Mouse (Mus musculus) heart, embryonic 10.5 days (tissue): Measurements from ENCODE around the gene S100a10. TPM values are rescaled to one million over a fixed set of nuclear protein-coding genes. Genes with fewer than 3 reads are reported as not detected.

ENCODE experiments used
- DNase-seq: peaks from one replicate; pipeline ENCODE4 v3.0.0-alpha.2; 2017; ENCODE audit warnings: low spot score
- H3K27ac ChIP-seq: fragments of 300-500 bp; sonication (generic); 2 replicates; pipeline ENCODE4 v1.5.1; 2016; ENCODE audit warnings: mild to moderate bottlenecking
- H3K27me3 ChIP-seq: fragments of 300-500 bp; sonication (generic); 2 replicates; pipeline ENCODE4 v1.6.1; 2016; ENCODE audit warnings: mild to moderate bottlenecking; ENCODE audit not compliant: poor library complexity, insufficient read depth, severe bottlenecking
- H3K36me3 ChIP-seq: fragments of 300-500 bp; sonication (generic); 2 replicates; pipeline ENCODE4 v1.6.1; 2016; ENCODE audit warnings: mild to moderate bottlenecking, moderate library complexity
- H3K4me1 ChIP-seq: fragments of 300-500 bp; sonication (generic); 2 replicates; pipeline ENCODE4 v1.6.1; 2016; ENCODE audit warnings: mild to moderate bottlenecking
- H3K4me3 ChIP-seq: fragments of 300-500 bp; sonication (generic); 2 replicates; pipeline ENCODE4 v1.5.1; 2016; ENCODE audit warnings: mild to moderate bottlenecking, moderate library complexity
- H3K9me3 ChIP-seq: fragments of 300-500 bp; sonication (generic); 2 replicates; pipeline ENCODE4 v1.6.1; 2016; ENCODE audit warnings: mild to moderate bottlenecking, moderate library complexity
- WGBS: fragments of 180-500 bp; shearing (Covaris S2); methylation state at CpG from one replicate; pipeline ENCODE4 v1.1.7; 2016; 5-methylcytosine and 5-hydroxymethylcytosine counted together
- polyA plus RNA-seq: library from polyadenylated mRNA; unstranded; fragments of >200 nt; fragmentation: Nextera tagmentation; extraction: Ambion mirVana; gene quantifications from 2 replicates; pipeline ENCODE4 v1.2.1, GENCODE M21; 2016

Gene S100a10
- polyA plus RNA-seq, 1 experiment from 2014 or later: 203 TPM

GRCm38 (mm10) chr3:93551950-93552901, 2.7 kb upstream of the S100a10 start:
- Histone ChIP-seq H3K4me3 (no peak overlapping the region), H3K4me1 (peaks cover 18% of the 10 kb centered on the region; the same call in 1 of the 2 replicates), H3K27me3 (no peaks in the 10 kb centered on the region), H3K9me3 (no peaks in the 10 kb centered on the region), H3K27ac (no peak overlapping the region), H3K36me3 (no peaks in the 10 kb centered on the region)
- DNase-seq: no peak
- 84% methylated on average over 5 of the region's 5 CpGs for WGBS

GRCm38 (mm10) chr3:93553311-93553710, 1.6 kb upstream of the S100a10 start:
- DNase-seq: no peak
- H3K9me3 ChIP-seq: no peaks in the 10 kb centered on the region
- H3K27me3 ChIP-seq: no peaks in the 10 kb centered on the region
- no peaks in the 10 kb centered on the region for H3K36me3 ChIP-seq
- H3K4me1 ChIP-seq: peaks cover 18% of the 10 kb centered on the region; the same call in 1 of the 2 replicates
- no peak overlapping the region for H3K4me3 ChIP-seq
- 91% methylated on average over 2 of the region's 2 CpGs for WGBS
- no peak overlapping the region for H3K27ac ChIP-seq

DNA sequence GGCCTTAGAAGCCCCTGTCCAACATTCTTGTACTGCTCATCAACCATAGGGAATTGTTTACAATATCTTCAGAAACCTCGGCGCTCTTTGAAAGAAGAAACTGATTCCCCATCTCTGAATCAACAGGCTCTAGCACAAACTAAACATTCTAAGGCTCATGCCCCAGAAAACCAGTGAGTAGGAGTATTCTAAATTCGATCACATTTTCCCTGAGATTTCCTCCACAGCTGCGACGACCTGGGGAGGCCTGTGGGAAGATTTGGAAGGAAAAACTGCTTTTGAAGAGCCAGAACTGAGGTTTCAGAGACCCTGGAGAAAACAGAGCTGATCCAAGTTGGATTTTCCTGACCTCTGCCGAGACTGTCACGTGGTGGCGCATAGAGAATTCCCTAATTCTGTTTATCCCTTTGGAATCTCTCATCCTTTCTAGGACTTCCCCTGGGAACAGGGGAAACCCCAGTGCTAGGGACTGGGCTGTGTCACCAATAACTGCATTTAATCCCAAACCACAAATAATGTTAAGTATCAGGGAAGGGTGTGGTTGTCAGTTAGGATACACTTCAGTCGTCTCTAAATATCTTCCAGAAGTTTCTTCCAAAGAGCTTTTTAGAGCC, 1.0 kb upstream of the S100a10 start:
- Histone ChIP-seq H3K27me3 (no peaks in the 10 kb centered on the region), H3K27ac (peak overlapping the region; percentile 89; the same call in 1 of the 2 replicates), H3K4me1 (peaks cover 18% of the 10 kb centered on the region; the same call in 1 of the 2 replicates), H3K4me3 (no peak overlapping the region), H3K9me3 (no peaks in the 10 kb centered on the region), H3K36me3 (no peaks in the 10 kb centered on the region)
- WGBS: 60% methylated on average over 9 of the region's 9 CpGs
- no peak for DNase-seq

DNA sequence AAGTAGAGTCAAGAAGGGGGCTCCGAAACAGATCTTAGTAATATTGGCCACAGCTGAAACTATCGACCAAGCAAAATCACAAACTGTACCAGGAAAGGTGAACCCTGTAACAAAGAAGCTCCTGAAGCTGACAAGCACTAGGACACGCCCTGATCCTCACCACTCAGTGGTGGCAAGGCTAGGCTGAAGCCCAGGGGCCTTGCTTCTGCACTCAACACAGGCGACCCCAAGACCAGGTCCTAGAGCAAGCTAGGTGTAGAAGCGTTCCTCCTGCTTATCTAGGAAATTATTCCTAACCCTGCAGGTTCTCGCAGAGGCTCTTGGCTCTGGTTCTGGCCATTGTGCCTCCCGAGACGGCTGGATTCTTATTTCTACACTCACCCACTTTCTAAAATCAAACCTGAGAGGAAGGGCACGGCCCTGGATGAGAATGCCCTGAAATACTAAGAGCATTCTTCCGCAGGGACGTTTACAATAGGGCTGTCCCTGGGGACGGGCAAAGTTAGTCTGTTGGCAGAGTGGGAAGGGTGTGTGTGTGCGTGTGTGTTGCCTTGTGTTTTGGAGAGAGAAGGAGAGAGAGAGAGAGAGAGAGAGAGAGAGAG, 400 bp upstream of the S100a10 start:
- no peaks in the 10 kb centered on the region for H3K9me3 ChIP-seq
- 17% methylated on average over 12 of the region's 13 CpGs for WGBS
- H3K27ac ChIP-seq: peak overlapping the region; percentile 89
- H3K36me3 ChIP-seq: no peaks in the 10 kb centered on the region
- no peaks in the 10 kb centered on the region for H3K27me3 ChIP-seq
- H3K4me1 ChIP-seq: peaks cover 18% of the 10 kb centered on the region; the same call in 1 of the 2 replicates
- DNase-seq: no peak
- H3K4me3 ChIP-seq: peak overlapping the region; percentile 72

GRCm38 (mm10) chr3:93555878-93556254, 986 bp downstream of the S100a10 start:
- no peaks in the 10 kb centered on the region for H3K27me3 ChIP-seq

DNA sequence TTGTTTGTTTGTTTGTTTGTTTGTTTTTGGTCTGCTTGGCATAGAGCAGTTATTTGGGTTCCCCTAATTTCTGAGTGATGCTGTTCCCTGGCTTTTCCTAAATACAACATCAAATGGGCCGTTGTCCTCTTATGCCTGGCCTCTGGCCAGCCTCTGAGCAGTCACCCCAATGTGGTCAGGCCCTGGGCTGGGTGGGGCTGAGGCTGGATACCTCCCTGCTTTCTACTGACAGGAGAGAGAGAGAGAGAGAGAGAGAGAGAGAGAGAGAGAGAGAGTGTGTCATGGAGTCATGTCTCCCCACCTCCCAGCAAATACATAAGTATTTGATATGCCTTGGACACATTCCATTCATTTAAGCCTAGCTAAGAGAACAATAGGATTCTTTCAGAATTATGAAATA, 1.7 kb downstream of the S100a10 start:
- DNase-seq: no peak
- Histone ChIP-seq H3K27ac (no peak overlapping the region), H3K27me3 (no peaks in the 10 kb centered on the region), H3K4me3 (peak overlapping the region; percentile 72; the same call in 1 of the 2 replicates), H3K9me3 (no peaks in the 10 kb centered on the region), H3K4me1 (peaks cover 18% of the 10 kb centered on the region; the same call in 1 of the 2 replicates), H3K36me3 (peaks cover 4% of the 10 kb centered on the region; the same call in 1 of the 2 replicates)
- WGBS: 53% methylated on average over 1 of the region's 1 CpGs

More at GRCm38 (mm10) chr3:93555878-93556254, 986 bp downstream of the S100a10 start:
- peak; percentile 84 for DNase-seq
- peak overlapping the region; percentile 89 for H3K27ac ChIP-seq
- 6% methylated on average over 2 of the region's 2 CpGs for WGBS
- H3K36me3 ChIP-seq: no peaks in the 10 kb centered on the region
- peak overlapping the region; percentile 72 for H3K4me3 ChIP-seq
- H3K4me1 ChIP-seq: peaks cover 18% of the 10 kb centered on the region; the same call in 1 of the 2 replicates
- H3K9me3 ChIP-seq: no peaks in the 10 kb centered on the region

DNA sequence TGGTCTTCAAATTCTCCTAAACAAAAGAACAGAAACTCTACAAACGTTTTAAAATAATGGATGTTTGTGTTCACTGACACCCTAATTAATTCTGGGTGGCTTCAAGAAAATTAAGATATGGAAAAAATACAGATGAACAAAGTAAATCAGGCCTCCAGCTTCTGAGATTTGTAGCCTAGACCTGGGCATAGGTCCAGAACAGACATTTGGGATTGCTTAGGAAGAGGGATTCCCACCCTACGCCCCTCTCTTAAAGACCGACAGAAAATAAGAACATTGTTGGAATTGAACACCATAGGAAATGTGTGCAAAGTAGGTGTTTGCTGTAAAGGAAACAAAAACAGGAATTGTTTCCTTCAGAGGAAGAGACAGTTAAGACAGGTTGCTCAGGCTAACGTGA, 2.6 kb downstream of the S100a10 start:
- Histone ChIP-seq H3K4me3 (no peak overlapping the region), H3K27ac (no peak overlapping the region), H3K27me3 (no peaks in the 10 kb centered on the region), H3K4me1 (peaks cover 18% of the 10 kb centered on the region; the same call in 1 of the 2 replicates), H3K9me3 (no peaks in the 10 kb centered on the region), H3K36me3 (peaks cover 11% of the 10 kb centered on the region; the same call in 1 of the 2 replicates)
- no peak for DNase-seq
- WGBS: 70% methylated on average over 4 of the region's 4 CpGs

DNA sequence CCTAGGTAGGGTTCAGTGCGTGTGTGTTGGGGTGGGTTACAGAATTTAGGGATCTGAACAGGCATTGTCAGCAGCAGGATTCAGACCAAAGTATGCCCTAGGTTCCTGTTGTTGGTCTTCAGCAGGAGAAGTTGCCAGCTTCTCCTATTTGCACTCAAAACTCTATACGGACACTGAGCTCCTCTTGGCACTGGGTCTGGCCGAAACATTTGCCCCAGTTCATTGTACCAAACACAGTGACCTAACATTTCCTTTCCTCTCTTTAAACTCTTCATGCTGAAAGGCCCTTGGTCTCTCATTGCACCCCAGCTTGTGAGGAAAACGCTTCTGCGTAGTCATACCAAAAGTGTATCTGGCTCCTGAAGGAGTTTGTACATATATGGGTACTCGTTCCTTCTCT, 5.1 kb downstream of the S100a10 start:
- Histone ChIP-seq H3K27ac (no peak overlapping the region), H3K9me3 (no peaks in the 10 kb centered on the region), H3K4me3 (no peak overlapping the region), H3K4me1 (peaks cover 15% of the 10 kb centered on the region; the same call in 1 of the 2 replicates), H3K36me3 (peaks cover 27% of the 10 kb centered on the region; the same call in 1 of the 2 replicates), H3K27me3 (no peaks in the 10 kb centered on the region)
- DNase-seq: no peak
- WGBS: 85% methylated on average over 6 of the region's 6 CpGs

DNA sequence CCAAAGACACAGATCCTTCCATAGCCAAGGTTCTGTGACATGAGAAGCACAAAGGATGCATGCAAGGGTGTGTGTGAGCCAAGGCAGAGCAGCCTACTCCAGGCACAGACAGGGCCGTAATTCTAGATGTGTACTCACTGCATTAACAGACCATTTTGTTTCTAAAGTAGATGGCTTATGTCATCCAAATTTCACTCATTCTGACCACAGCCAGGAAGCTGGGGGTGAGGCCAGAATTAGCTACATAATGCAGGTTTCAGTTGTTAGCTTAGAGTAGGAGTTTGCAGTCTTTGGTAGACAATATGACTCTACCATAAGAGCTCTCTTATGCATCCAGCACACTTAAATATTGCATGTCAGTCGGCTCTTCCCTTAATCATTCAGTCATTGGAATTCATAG, 7.5 kb downstream of the S100a10 start:
- peaks cover 27% of the 10 kb centered on the region; the same call in 1 of the 2 replicates for H3K36me3 ChIP-seq
- no peaks in the 10 kb centered on the region for H3K4me1 ChIP-seq
- H3K27me3 ChIP-seq: no peaks in the 10 kb centered on the region
- no peak overlapping the region for H3K4me3 ChIP-seq
- WGBS: 75% methylated on average over 2 of the region's 2 CpGs
- no peak for DNase-seq
- H3K9me3 ChIP-seq: no peaks in the 10 kb centered on the region
- H3K27ac ChIP-seq: no peak overlapping the region

DNA sequence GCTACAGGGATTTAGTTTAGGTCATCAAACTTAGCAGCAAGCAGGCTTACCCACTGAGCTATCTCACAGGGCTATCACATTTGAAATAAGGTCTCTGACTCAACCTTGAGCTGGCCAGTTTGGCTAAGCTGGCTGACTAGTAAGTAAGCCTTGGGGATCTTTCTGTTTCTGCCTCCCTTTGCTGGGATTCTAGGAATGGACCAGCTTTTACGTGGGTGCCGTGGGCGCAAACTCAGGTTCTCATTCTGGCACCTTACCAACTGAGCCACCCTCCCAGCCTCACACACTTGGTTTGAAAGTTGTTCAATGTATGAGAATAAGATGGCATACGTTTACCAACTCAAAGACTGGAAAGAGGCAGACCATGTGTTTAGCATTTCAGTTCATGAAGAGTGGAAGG, 8.3 kb downstream of the S100a10 start:
- WGBS: 91% methylated on average over 4 of the region's 4 CpGs
- H3K27me3 ChIP-seq: no peaks in the 10 kb centered on the region

DNA sequence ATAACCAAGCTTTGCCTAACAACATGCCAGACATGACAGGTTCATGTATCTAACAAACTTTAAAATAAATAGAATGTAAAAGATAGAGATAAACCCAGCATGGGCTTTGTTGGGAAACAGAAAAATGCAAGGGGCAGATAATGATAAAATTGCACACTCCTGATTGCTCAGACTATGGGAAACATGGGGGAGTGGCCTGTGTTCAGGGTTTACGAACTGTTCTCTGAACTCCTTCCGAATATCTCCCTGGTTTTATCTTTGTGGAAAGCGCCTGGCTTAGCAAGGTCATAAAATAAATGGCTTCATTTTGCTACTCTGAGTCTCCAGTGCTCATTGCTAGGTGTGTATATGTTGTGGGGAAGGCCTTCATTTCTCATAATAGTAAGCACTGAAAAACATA, 12.0 kb downstream of the S100a10 start:
- Histone ChIP-seq H3K9me3 (no peaks in the 10 kb centered on the region), H3K4me3 (no peak overlapping the region), H3K36me3 (peaks cover 22% of the 10 kb centered on the region; the same call in 1 of the 2 replicates), H3K27me3 (no peaks in the 10 kb centered on the region), H3K4me1 (no peaks in the 10 kb centered on the region), H3K27ac (no peak overlapping the region)
- no peak for DNase-seq
- WGBS: 70% methylated on average over 3 of the region's 3 CpGs

More for the DNA sequence above, 8.3 kb downstream of the S100a10 start:
- Histone ChIP-seq H3K4me1 (no peaks in the 10 kb centered on the region), H3K4me3 (no peak overlapping the region), H3K9me3 (no peaks in the 10 kb centered on the region), H3K36me3 (peaks cover 27% of the 10 kb centered on the region; the same call in 1 of the 2 replicates), H3K27ac (no peak overlapping the region)
- DNase-seq: no peak

DNA sequence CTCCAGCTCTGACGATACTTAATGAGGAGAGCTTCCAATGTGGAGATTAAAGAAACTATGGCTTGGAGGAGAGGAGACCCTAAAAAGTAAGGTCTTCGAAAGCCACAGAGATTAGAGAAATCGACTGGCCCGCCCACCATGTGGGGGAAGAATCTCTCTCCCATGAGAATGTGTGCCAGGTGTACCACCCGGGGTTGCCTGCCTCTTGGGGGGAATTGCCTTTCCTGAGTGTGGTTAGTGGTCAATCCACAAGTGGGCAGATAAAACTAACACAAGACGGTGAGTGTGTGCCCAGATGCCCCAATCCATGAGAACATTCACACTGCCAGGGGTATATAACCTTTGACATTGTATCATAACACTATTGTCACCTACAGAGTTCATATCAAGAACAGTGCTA, 12.8 kb downstream of the S100a10 start:
- Histone ChIP-seq H3K4me3 (no peak overlapping the region), H3K4me1 (no peaks in the 10 kb centered on the region), H3K27me3 (no peaks in the 10 kb centered on the region), H3K27ac (no peak overlapping the region), H3K9me3 (no peaks in the 10 kb centered on the region), H3K36me3 (peaks cover 14% of the 10 kb centered on the region; the same call in 1 of the 2 replicates)
- DNase-seq: no peak
- WGBS: 83% methylated on average over 6 of the region's 6 CpGs
